Mouse (Mus musculus) liver, adult 2 months (tissue): ENCODE measurements around the gene Tmprss5. TPM values are rescaled to one million over a fixed set of nuclear protein-coding genes. Genes with fewer than 3 reads are reported as not detected.

Experiments
- DNase-seq: peaks from one replicate; pipeline ENCODE4 v3.0.0-alpha.2; 2011; ENCODE audit warnings: low read depth, low spot score; ENCODE audit errors: extremely low read depth
- H3K27ac ChIP-seq: fragments of 200-500 bp; replicated peaks from 2 replicates; pipeline ENCODE4 v1.5.1; 2012; ENCODE audit warnings: low read depth, mild to moderate bottlenecking, control low read depth, inconsistent platforms, low read length; ENCODE audit not compliant: insufficient read depth
- H3K27me3 ChIP-seq: fragments of 200-500 bp; 2 replicates; pipeline ENCODE4 v1.6.1; 2012; ENCODE audit warnings: mild to moderate bottlenecking, moderate library complexity, low read length, inconsistent platforms; ENCODE audit not compliant: control insufficient read depth, insufficient read depth
- H3K36me3 ChIP-seq: fragments of 200-500 bp; 2 replicates; pipeline ENCODE4 v1.6.1; 2012; ENCODE audit warnings: low read length, inconsistent platforms; ENCODE audit not compliant: control insufficient read depth, insufficient read depth
- H3K4me1 ChIP-seq: fragments of 200-500 bp; 2 replicates; pipeline ENCODE4 v1.6.1; 2011; ENCODE audit warnings: low read length; ENCODE audit not compliant: control insufficient read depth, insufficient read depth
- H3K4me3 ChIP-seq: fragments of 200-500 bp; 2 replicates; pipeline ENCODE4 v1.5.1; 2011; ENCODE audit warnings: low read depth, mild to moderate bottlenecking, control low read depth, low read length, moderate library complexity; ENCODE audit not compliant: insufficient read depth
- H3K79me2 ChIP-seq: fragments of 200-500 bp; 2 replicates; pipeline ENCODE4 v1.6.1; 2012; ENCODE audit warnings: inconsistent platforms, mild to moderate bottlenecking, low read length, moderate library complexity; ENCODE audit not compliant: control insufficient read depth, insufficient read depth
- H3K9ac ChIP-seq: fragments of 200-500 bp; 2 replicates; pipeline ENCODE4 v1.6.1; 2012; ENCODE audit warnings: low read depth, mild to moderate bottlenecking, control low read depth, inconsistent platforms, low read length
- CTCF ChIP-seq: fragments of 200-500 bp; IDR thresholded peaks from 2 replicates; pipeline ENCODE4 v1.5.1; 2011; ENCODE audit warnings: low read depth, low read length, control low read depth
- POLR2A ChIP-seq: fragments of 200-500 bp; IDR thresholded peaks from 2 replicates; pipeline ENCODE4 v1.6.1; 2011; ENCODE audit warnings: low read length, control low read depth; ENCODE audit not compliant: insufficient read depth; ENCODE audit errors: extremely low read depth
- WGBS: fragments of 180-500 bp; shearing (Covaris S2); methylation state at CpG from one replicate; pipeline ENCODE4 v1.1.7; 2018; 5-methylcytosine and 5-hydroxymethylcytosine counted together
- polyA plus RNA-seq: library from polyadenylated mRNA; depleted of rRNA; stranded (reverse); fragments of >200 nt; gene quantifications from 2 replicates; pipeline ENCODE4 v1.2.3, GENCODE M21; 2012; rRNA removed
- total RNA-seq: library from RNA; depleted of rRNA; stranded (reverse); fragments of >200 nt; gene quantifications from 2 replicates; pipeline ENCODE4 v1.2.3, GENCODE M21; 2014; rRNA removed

Gene Tmprss5
- total RNA-seq (not detected in 2 replicates), polyA plus RNA-seq (not detected in 2 replicates)

DNA sequence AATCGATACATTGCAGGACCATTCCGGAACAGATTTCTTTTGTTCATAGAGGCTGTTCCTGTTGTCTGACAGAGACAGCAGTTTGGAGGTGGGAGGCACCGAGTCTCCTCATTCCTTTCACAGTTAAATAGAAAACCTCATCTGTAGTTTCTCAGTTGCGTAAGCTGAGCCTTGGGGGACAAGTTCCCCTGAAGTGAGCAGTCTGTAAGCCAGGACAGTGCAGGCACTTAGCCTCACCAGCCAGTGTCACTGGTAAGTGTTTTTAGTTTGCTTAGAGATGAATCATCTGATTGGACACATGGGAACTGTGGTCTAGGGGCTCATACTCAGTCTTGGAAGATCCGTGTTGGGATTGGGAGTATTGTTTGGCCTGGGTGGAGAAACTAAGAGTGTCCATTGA, at the start of gene Tmprss5:
Tmprss5 (plus strand) TSS at position 154 of the 400 bp plus-strand sequence.
- no peak for TF ChIP-seq POLR2A
- 83% methylated on average over 5 of the region's 5 CpGs for WGBS
- DNase-seq: no peak
- Histone ChIP-seq H3K4me1 (no peaks in the 10 kb centered on the region), H3K79me2 (no peaks in the 10 kb centered on the region), H3K4me3 (no peak within 1 kb of the TSS), H3K9ac (no peak within 1 kb of the TSS), H3K36me3 (peaks cover 21% of the 10 kb centered on the region), H3K27ac (no peak within 1 kb of the TSS), H3K27me3 (no peaks in the 10 kb centered on the region)

DNA sequence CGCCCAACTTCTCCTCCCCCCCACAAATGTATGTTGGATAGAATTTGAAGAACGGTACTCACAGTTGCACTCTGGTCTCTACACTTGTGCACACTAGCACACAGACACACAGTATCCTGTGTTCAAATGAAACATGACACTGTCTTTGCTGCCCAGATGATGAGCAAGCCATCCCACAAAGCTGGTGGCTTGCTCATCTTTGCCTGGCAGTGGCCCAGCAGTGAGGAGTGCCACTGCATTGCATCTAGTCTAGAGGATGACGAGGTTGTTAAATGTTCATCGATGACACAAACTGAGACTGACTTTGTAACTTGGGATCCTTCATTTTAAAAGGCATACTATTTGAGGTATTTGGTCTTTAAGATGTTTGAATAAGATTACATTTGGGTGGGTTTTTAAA, 46.3 kb upstream of the Tmprss5 start:
- Histone ChIP-seq H3K79me2 (no peaks in the 10 kb centered on the region), H3K4me1 (no peaks in the 10 kb centered on the region), H3K27me3 (no peaks in the 10 kb centered on the region), H3K4me3 (no peak overlapping the region), H3K27ac (no peak overlapping the region), H3K9ac (no peak overlapping the region), H3K36me3 (peaks cover 49% of the 10 kb centered on the region)
- TF ChIP-seq POLR2A: no peak
- TF ChIP-seq CTCF: no peak
- WGBS: 98% methylated on average over 4 of the region's 4 CpGs
- no peak for DNase-seq

DNA sequence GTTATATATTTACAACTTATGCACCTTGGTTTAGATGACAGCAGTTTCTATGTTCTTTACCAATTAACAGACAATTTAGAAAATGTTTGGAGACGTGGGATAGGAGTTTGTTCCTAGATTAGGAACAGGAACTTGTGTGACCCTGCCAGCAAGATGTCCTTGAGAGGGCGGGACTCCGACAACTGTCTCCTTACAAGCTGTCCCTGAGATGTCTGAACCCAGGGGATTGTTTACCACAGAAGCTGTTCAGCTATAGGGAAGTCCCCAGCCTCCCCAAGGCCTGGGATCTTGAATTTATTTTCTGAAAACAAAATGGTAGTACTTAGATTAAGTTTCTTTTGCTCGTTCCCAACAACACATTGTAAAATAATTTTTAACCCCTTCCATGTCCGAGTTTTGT, 30.2 kb upstream of the Tmprss5 start:
- no peak overlapping the region for H3K4me3 ChIP-seq
- no peak overlapping the region for H3K27ac ChIP-seq
- H3K79me2 ChIP-seq: no peaks in the 10 kb centered on the region
- no peaks in the 10 kb centered on the region for H3K36me3 ChIP-seq
- H3K27me3 ChIP-seq: no peaks in the 10 kb centered on the region
- H3K4me1 ChIP-seq: no peaks in the 10 kb centered on the region
- H3K9ac ChIP-seq: no peak overlapping the region
- DNase-seq: no peak
- TF ChIP-seq POLR2A (no peak), CTCF (no peak)
- WGBS: 63% methylated on average over 5 of the region's 5 CpGs

DNA sequence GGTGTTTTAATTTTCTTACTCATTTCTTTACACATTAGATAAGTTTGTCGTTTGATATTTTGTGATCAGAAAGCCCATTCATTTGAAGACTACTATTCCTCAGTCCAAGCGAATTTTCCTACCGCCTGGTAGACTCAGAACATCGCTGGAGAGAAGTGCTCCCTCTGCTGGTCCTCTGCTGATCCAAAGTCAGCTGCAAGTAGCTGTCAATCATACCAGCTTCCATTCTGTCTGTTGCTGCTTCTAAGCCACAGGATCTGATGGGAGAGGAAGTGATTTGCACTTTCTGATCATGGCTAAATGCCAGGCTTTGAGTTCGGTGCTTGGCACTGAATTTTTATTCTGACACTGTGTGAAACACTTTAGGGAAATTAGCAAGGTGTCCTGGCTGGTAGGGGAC, 29.7 kb upstream of the Tmprss5 start:
- WGBS: 7% methylated on average over 5 of the region's 5 CpGs

DNA sequence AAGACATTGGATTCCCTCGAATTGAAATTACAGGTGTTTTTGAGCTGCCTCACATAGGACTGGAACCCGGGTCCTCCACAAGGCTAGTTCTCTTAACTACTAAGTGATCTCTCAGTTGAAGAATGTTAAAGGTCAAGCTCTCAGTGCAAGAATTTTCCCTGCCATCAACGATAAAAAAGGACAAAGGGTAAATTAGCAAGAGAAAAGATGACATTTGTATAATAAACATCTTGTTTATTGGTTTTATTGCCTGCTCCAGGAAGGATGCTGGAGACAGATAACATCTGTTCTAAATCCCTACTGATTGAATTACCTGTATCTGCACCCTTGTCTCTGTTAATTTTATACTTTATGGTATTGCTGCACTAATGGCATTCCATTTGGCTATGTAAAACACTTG, 27.0 kb upstream of the Tmprss5 start:
- H3K9ac ChIP-seq: no peak overlapping the region
- TF ChIP-seq POLR2A: no peak
- TF ChIP-seq CTCF: no peak
- peaks cover 3% of the 10 kb centered on the region; the same call in 1 of the 2 replicates for H3K36me3 ChIP-seq
- no peaks in the 10 kb centered on the region for H3K4me1 ChIP-seq
- WGBS: 76% methylated on average over 3 of the region's 3 CpGs
- no peaks in the 10 kb centered on the region for H3K79me2 ChIP-seq
- H3K27me3 ChIP-seq: no peaks in the 10 kb centered on the region
- no peak overlapping the region for H3K4me3 ChIP-seq
- no peak overlapping the region for H3K27ac ChIP-seq
- DNase-seq: no peak

More for the DNA sequence above, 29.7 kb upstream of the Tmprss5 start:
- TF ChIP-seq CTCF: peak; percentile 70; the same call in 1 of the 2 replicates
- TF ChIP-seq POLR2A: no peak
- Histone ChIP-seq H3K27me3 (no peaks in the 10 kb centered on the region), H3K4me3 (no peak overlapping the region), H3K79me2 (no peaks in the 10 kb centered on the region), H3K36me3 (no peaks in the 10 kb centered on the region), H3K27ac (no peak overlapping the region), H3K4me1 (no peaks in the 10 kb centered on the region), H3K9ac (no peak overlapping the region)
- peak; percentile 52 for DNase-seq

DNA sequence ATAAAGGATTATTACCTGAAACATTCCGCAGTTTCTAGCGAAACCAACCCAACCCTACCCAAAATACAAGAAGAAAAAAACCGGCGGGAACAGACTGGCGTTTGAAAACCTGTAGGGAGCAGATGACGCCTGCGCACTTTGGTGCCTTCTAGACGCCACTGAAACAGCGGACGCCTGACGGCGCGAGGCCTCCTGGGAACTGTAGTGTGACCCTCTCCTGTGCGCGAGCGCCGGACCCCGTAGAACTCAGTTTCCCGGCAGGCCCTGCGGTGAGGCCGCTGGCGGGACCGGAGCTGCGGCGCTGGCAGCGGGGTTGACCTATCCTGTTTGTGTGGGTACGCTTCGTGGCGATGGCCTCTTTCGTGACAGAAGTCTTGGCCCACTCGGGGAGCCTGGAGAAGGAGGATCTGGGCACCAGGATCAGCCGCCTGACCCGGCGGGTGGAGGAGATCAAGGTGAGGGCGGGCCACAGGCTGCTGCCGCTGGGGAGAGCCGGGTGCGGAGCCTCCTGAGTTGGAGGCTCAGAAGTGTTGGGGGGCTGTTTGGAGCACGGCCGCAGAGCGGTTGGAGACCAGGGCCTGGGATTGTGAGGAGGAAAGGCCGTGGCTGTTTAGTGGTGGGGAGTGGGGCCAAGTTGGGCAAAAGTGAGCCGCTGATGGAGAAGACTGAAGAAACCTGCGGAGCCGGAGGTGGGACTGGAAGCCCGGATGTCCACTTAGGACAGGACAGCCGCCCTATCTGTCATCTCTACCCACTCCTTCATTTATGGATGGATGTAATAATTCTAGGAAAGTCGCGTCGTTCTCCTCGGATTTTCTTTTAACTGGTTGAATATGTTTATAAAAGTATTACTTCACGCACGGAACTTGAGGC, 25.5 kb upstream of the Tmprss5 start, which contains the start of gene Zw10:
Zw10 (plus strand) TSS at position 281 of the 873 bp plus-strand sequence.
- TF ChIP-seq POLR2A (0 out of 2 replicates have a peak, but pooled peaks have one; percentile 53), CTCF (no peak)
- no peaks in the 10 kb centered on the region for H3K79me2 ChIP-seq
- H3K27ac ChIP-seq: peak within 1 kb of the TSS; percentile 71
- peaks cover 9% of the 10 kb centered on the region; the same call in 1 of the 2 replicates for H3K36me3 ChIP-seq
- peak; percentile 90 for DNase-seq
- no peaks in the 10 kb centered on the region for H3K4me1 ChIP-seq
- H3K9ac ChIP-seq: peak within 1 kb of the TSS; percentile 85
- no peaks in the 10 kb centered on the region for H3K27me3 ChIP-seq
- under 1% methylated on average over 53 of the region's 53 CpGs for WGBS
- H3K4me3 ChIP-seq: peak within 1 kb of the TSS; percentile 87
